In the genomic region with DNA sequence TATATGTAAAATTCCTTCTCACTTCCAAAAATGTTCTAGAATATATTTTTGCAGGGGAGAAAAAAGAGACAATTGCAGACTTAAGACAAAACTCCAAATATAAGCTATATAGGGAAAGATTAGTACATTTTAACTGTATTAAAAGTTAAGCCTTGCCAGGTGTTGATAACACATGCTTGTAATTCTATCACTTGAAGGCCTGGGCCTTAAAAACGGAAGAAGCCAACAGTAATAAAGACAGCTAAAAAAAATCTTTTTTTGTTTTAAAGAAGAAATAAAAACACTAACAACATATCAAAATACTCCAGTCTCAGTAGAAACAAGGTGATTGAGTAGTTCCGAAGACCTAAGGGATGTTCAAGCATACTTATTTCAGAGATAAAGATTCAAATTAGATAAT, we compare ENCODE assay signal across 47 mouse cellular contexts. TPM values are rescaled to one million over a fixed set of nuclear protein-coding genes. Genes with fewer than 3 reads are reported as not detected.
"Had no signal": no experiment of that assay in that cellular context is flagged by ENCODE, and none has a peak within 500 bp of the region (broad histone marks: within the 10 kb centered on the region; RNA-seq: fewer than 3 reads in every experiment).

No protein-coding gene starts in this region.

- H3K9ac ChIP-seq: limb, embryonic 12.5 days; limb, embryonic 13.5 days; limb, embryonic 15.5 days; liver, embryonic 12.5 days; liver, embryonic 13.5 days; liver, embryonic 14.5 days; liver, embryonic 15.5 days; liver, postnatal 0 days; lung, embryonic 14.5 days; lung, embryonic 15.5 days; midbrain, embryonic 12.5 days; midbrain, embryonic 13.5 days; midbrain, embryonic 15.5 days had no signal

- H3K4me3 ChIP-seq: limb, embryonic 10.5 days; limb, embryonic 12.5 days; limb, embryonic 13.5 days; limb, embryonic 15.5 days; liver, embryonic 12.5 days; liver, embryonic 13.5 days; liver, embryonic 15.5 days; lung, embryonic 15.5 days; megakaryocyte, embryonic 14.5 days; midbrain, embryonic 10.5 days; midbrain, embryonic 12.5 days; midbrain, embryonic 13.5 days; midbrain, embryonic 15.5 days; myocyte had no signal

- H3K9me3 ChIP-seq: limb, embryonic 10.5 days; limb, embryonic 12.5 days; limb, embryonic 13.5 days; limb, embryonic 15.5 days; liver, embryonic 12.5 days; liver, embryonic 13.5 days; liver, embryonic 15.5 days; lung, embryonic 15.5 days; megakaryocyte, embryonic 14.5 days; midbrain, embryonic 10.5 days; midbrain, embryonic 12.5 days; midbrain, embryonic 13.5 days; midbrain, embryonic 15.5 days had no signal

- DNase-seq: left cerebral cortex, postnatal 4 days; liver; liver, embryonic 13.5 days; liver, postnatal 0 days; lung, adult 18-20 months; lung, adult 2 months; lung, embryonic 14.5 days; lung, postnatal 10 days; lung, postnatal 14 days; lung, postnatal 36 days; lung, postnatal 4 days; midbrain, embryonic 14.5 days had no signal

- H3K27ac ChIP-seq: limb, embryonic 10.5 days; limb, embryonic 12.5 days; limb, embryonic 13.5 days; limb, embryonic 15.5 days; liver, embryonic 12.5 days; liver, embryonic 14.5 days; lung, embryonic 15.5 days; macrophage; midbrain, embryonic 10.5 days; midbrain, embryonic 12.5 days; midbrain, embryonic 13.5 days; midbrain, embryonic 15.5 days had no signal

- H3K27me3 ChIP-seq: limb, embryonic 12.5 days; limb, embryonic 13.5 days; limb, embryonic 15.5 days; liver, embryonic 12.5 days; liver, embryonic 13.5 days; liver, embryonic 15.5 days; lung, embryonic 15.5 days; megakaryocyte, embryonic 14.5 days; midbrain, embryonic 12.5 days; midbrain, embryonic 13.5 days; midbrain, embryonic 15.5 days had no signal

- H3K4me1 ChIP-seq: limb, embryonic 10.5 days; limb, embryonic 12.5 days; limb, embryonic 13.5 days; limb, embryonic 15.5 days; lung, embryonic 15.5 days; midbrain, embryonic 10.5 days; midbrain, embryonic 12.5 days; midbrain, embryonic 13.5 days; midbrain, embryonic 15.5 days had no signal

RNA-seq across cellular contexts. Expression of a gene that starts 40.0 kb away (rescaled TPM):
- total RNA-seq: left cerebral cortex, adult 8-10 months; left cerebral cortex, postnatal 10 days; left cerebral cortex, postnatal 14 days; left cerebral cortex, postnatal 25 days; left cerebral cortex, postnatal 36 days; left cerebral cortex, postnatal 4 days; liver, adult 2 months; megakaryocyte progenitor cell, adult 5-6 weeks; megakaryocyte, adult 5-6 weeks; megakaryocyte-erythroid progenitor cell, adult 5-6 weeks; midbrain, postnatal 0 days; monocyte, adult 5-6 weeks had no signal
- polyA plus RNA-seq: limb, embryonic 10.5 days; limb, embryonic 11.5 days; limb, embryonic 12.5 days; limb, embryonic 13.5 days; limb, embryonic 14.5 days; liver, adult 2 months; liver, embryonic 11.5 days; liver, embryonic 12.5 days; liver, embryonic 13.5 days; liver, embryonic 14.5 days; liver, embryonic 15.5 days; liver, embryonic 16.5 days; liver, postnatal 0 days; lung, adult 2 months; lung, embryonic 14.5 days; macrophage; midbrain, embryonic 10.5 days; midbrain, embryonic 12.5 days; midbrain, embryonic 14.5 days; midbrain, embryonic 15.5 days; midbrain, postnatal 0 days; myocyte; neural tube, embryonic 11.5 days had no signal

RNA-seq across cellular contexts. Expression of a gene that starts 51.5 kb away (rescaled TPM):
- total RNA-seq: left cerebral cortex, postnatal 10 days; left cerebral cortex, postnatal 14 days; left cerebral cortex, postnatal 25 days; left cerebral cortex, postnatal 36 days; left cerebral cortex, postnatal 4 days; liver, adult 2 months; megakaryocyte progenitor cell, adult 5-6 weeks; megakaryocyte, adult 5-6 weeks; megakaryocyte-erythroid progenitor cell, adult 5-6 weeks; monocyte, adult 5-6 weeks had no signal
- polyA plus RNA-seq: limb, embryonic 10.5 days; limb, embryonic 11.5 days; limb, embryonic 12.5 days; limb, embryonic 13.5 days; limb, embryonic 15.5 days; liver, adult 2 months; liver, embryonic 11.5 days; liver, embryonic 12.5 days; liver, embryonic 13.5 days; liver, embryonic 14.5 days; liver, embryonic 15.5 days; liver, embryonic 16.5 days; liver, postnatal 0 days; lung, adult 2 months; lung, embryonic 14.5 days; lung, embryonic 15.5 days; lung, embryonic 16.5 days; lung, postnatal 0 days; macrophage; midbrain, embryonic 10.5 days; midbrain, embryonic 11.5 days; midbrain, embryonic 12.5 days; midbrain, embryonic 13.5 days; midbrain, embryonic 14.5 days; midbrain, embryonic 15.5 days; midbrain, embryonic 16.5 days; midbrain, postnatal 0 days; myocyte; neural tube, embryonic 11.5 days had no signal
